Mouse (Mus musculus) layer of hippocampus, adult 11-12 months (tissue): ENCODE data around the gene Pdss2.
"Not testable (repeated sequence)": the region's sequence is repeated elsewhere in the genome, so short reads cannot be mapped to it uniquely, and the experiment has no call there.

Experiments used
- DNase-seq: peaks from one replicate; pipeline ENCODE4 v3.0.0; 2022; ENCODE audit warnings: low spot score

Gene Pdss2

DNA sequence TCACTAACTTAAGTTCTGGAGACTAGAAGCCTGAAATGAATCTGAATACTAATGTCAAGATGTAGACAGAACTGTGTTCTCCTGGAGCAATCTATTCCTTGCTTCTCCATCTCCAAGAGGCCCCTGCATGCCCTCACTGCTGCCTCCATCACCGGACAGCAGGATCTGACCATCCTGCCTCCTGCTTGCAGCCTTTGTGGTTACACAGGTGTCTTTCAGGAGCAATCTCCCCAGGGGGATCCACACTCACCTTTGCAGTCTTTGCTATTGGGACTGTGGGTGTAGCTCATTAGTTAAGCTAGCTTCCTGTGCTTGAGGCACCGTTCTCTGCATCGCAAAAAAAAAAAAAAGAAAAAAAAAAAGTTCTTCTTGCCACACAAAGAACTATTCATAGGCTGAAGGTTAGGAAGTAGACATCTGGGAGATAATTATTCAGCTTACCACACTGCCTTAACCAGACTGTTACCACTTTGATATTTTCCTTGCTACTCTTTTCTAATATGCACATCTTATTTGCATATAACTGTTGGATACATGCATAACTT is 23.0 kb downstream of the Pdss2 start:
- no peak for DNase-seq

DNA sequence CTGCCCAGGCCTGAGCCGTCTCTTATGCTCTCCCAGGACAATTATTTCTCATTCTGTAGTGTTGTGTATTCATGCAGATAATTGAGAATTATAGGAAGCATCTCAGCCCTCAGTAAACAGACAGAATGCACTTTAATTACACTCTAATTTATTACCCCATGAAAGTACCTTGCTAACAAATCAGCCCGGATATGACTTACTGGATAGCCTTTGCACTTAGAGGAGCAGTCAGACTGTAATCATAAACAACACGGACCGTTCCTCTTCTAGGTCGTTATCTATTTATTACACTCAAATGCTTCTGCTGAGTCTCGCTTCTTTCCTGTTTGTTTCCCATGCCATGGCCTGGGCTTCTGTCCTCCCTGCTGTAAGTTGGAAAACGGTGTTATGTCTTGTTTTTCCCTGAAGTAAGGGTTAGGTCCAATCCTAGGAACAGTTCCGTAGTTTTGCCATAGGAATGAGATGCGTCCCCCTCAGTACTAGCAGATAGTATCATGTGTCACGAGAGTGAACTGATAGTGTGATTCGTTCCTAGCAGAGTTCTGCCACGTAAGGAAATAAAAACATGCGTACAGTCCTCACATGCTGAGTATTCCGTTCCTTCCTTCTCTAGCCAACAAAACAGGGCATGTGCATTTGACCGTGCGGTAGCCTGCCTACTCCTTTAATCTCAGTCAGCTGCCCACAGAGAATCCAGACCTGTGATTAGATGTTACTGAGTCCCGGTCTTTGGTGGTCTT is 24.3 kb downstream of the Pdss2 start:
- no peak for DNase-seq

- DNase-seq = no peak
Measured at GRCm38 (mm10) chr10:43247994-43248393, 26.7 kb downstream of the Pdss2 start.

GRCm38 (mm10) chr10:43252324-43252723 is 31.0 kb downstream of the Pdss2 start:
- no peak for DNase-seq

DNA sequence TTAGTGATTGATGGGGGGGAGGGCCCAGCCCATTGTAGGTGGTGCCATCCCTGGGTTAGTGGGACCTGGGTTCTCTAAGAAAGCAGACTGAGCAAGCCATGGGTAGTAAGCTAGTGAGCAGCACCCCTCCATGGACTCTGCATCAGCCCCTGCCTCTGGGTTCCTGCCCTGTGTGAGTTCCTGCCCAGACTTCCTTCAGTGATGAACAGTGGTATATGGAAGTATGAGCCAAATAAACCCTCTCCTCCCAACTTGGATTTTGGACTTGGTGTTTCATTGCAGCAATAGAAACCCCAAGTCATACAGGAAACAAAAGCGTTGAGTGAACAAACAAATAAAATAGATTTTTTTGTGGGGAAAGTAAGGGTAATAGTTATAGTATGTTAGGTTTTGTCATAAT is 35.7 kb downstream of the Pdss2 start:
- not testable (repeated sequence) for DNase-seq

GRCm38 (mm10) chr10:43257500-43257899 is 36.2 kb downstream of the Pdss2 start:
- not testable (repeated sequence) for DNase-seq

- no peak for DNase-seq
Measured at GRCm38 (mm10) chr10:43271318-43271717, 50.0 kb downstream of the Pdss2 start.

GRCm38 (mm10) chr10:43272381-43272780 is 51.1 kb downstream of the Pdss2 start:
- DNase-seq = no peak

- no peak for DNase-seq
Measured at GRCm38 (mm10) chr10:43273057-43273456, 51.8 kb downstream of the Pdss2 start.

GRCm38 (mm10) chr10:43275446-43275845 is 54.2 kb downstream of the Pdss2 start:
- DNase-seq = no peak

DNA sequence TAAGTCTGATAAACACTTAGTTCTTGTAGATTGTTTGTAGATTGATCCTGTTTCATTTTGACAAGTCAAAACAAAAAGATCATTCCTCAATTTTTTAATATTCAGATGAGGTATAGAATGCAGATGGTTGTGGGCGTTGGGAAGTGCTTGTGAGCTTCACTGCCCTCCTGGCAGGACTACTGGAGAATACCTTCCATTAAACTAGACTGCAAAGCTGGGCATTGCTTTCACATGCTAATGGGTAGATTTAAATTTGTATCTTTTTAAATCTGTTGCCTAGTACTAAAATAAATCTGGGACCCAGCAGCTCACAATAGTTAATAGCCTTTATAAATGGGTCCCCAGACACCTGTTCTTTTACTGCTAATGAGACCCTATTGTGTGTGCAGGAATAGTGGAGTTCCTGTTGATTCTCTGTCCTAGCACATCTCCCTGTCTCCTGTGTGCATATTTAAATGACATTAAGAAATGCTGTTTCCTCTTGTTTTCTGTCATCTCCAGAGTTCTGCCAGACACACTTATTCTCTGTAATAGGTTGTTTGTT is 54.9 kb downstream of the Pdss2 start:
- DNase-seq = no peak

GRCm38 (mm10) chr10:43277266-43278145 is 56.2 kb downstream of the Pdss2 start:
- no peak for DNase-seq

DNA sequence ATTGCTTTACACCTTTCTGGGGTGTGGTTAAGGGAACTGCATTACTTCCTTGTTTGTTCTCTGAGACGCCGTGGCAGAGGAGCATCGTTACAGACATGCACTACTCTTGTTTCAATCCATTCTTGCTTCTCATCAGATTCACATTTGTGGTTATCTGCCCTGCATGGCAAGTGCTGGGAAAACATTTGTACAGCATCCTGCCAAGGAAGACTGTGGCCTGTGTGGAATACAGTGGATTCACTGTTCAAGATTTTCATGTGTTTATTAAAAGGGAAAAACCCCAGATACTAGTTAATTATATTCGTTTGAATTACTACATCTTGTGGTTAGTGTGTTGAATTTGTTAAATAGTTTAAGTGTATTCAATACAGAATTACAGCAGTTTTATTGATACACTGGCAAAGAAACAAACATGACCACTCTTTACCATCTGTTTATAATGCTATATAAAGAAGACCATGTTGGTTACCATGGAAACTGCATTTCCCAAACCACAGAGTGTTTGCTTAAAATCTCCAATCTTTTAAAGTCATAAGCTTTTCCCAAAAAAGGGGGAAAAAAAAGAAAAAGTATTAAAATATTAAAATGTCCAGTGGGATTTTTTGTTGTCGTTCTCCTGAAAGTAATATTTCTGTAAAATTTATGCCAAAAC is 58.5 kb downstream of the Pdss2 start:
- DNase-seq = no peak

- no peak for DNase-seq
Measured at GRCm38 (mm10) chr10:43285541-43285940, 64.3 kb downstream of the Pdss2 start.

GRCm38 (mm10) chr10:43290638-43291230 is 69.4 kb downstream of the Pdss2 start:
- DNase-seq = no peak

GRCm38 (mm10) chr10:43291333-43291736 is 70.0 kb downstream of the Pdss2 start:
- DNase-seq = no peak

DNA sequence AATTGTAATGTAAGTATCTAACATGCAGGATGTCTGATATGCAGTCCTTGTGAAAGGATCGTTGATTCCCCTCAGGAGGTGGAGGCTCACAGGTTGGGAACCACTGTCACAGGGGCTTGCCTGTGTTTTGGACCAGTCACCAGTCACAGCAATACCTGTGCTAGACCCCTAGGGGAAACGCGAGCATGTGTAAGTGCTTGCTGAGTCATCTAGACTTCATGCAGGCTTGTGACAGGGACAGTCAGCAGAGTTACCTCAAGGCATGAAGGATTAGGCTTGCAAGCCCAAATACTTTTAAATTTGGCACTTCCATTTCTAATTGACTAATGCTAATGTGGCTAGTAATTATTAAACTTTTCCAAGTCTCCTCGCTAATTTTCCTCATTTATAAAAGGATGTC is 71.2 kb downstream of the Pdss2 start:
- DNase-seq = no peak

- no peak for DNase-seq
Measured at GRCm38 (mm10) chr10:43294331-43294730, 73.0 kb downstream of the Pdss2 start.

DNA sequence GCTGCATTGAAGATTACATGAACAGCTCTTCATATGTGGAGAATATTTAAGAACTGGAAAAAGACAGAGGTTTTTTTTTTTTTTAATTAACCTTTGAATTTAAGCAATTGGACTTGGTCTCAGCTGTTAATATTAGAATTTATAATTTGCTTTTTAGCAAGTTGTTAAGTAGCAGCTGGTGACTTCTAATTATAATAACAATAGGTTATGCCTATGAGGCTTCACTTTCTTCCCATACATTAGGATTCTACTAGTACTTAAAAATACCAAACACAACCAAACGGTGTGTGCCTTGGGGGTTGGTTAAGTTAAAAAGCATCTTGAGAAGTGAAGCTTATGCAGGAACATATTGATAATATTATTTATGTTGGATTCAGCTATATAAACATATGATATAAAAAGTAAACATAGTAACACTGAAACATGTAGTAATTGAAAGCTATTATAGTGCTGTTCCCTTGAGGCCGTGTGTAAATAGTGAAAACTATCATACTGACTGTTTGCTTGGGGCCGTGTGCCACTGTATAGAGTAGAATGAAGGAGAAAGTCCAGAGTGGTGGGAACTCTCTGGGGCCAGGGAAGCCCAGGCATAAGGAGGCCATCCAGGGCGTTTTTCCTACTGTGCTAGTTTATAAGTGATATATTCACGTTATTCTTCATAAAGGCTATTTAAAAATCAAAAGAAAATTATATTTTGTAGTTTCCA is 87.0 kb downstream of the Pdss2 start:
- no peak for DNase-seq

DNA sequence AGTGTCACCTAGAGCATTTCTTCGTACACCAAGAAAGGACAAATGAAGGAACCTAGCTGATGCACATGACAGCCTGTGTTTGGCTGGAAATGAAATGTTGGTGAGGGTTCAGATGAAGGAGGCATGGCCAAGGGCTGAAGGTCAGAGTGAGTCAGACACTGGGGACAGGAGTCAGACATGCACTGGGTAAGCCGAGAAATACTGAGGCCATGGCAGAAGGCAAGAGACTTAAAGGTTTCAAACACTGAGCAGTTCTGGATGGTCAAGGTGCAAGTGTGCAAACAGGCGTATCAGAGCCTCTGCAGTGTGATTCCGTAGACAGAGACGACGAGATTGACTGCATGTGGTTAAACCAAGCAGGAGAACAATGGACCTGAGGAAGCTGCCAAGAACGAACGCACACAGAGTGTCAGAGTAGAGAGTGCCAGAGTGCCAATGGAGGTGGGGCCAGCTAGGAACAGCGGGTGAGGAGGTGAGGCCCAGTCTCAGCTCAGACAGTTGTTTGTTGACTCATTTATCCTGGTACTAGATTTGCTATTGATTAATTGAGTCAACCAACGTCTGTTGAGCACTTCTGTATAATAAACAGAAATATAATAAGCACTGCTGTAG is 89.6 kb downstream of the Pdss2 start:
- no peak for DNase-seq

DNA sequence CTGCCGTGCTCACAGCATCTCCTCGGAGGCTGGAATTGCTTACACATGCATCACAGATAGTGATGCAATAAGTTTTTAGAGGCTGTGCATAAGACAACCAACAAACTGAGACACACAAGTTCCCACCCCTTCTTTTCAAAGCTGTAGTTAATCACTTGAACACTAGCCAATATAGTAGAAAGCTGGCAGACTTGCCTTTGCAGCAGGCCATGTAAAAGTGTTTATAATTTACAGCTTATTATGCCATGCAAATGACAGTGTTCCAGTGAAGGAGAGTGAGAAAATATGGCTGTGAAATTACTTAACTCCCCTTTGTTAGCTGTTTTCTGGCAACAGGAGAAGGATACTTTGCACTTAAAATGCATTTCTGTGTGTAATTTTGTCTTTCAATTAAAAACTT is 90.9 kb downstream of the Pdss2 start:
- DNase-seq = no peak
